Mouse (Mus musculus) erythroblast, embryonic 14.5 days (primary cell): ENCODE results near the gene Tmem260.

ENCODE experiments used
- GATA1 ChIP-seq: IDR thresholded peaks from 2 replicates; pipeline ENCODE4 v1.6.1; 2012; ENCODE audit warnings: low read length, inconsistent platforms, mixed read lengths
- TAL1 ChIP-seq: IDR thresholded peaks from 3 replicates; pipeline ENCODE4 v1.6.1; 2012; ENCODE audit warnings: low read length, inconsistent platforms, mixed read lengths

DNA sequence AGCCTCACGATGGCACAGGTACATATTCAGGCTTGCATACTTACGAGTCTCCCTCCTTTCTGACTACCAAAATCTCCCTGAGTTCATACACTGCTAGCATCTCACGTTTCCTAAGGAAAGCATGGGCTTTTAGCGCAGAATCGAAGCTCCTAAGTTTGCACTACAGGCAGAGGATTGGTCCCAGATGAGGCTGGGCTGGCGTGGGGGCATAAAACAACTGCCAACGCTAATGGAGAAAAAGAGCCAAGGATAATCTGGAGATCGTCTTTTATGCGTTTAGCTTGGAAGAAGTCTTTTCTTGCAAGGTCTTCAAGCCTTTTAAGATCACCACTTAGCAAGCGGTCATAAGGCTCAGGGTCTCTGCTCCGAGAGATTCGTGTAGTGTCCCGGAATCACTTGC, 39.8 kb upstream of the Tmem260 start:
- TF ChIP-seq GATA1 (no peak), TAL1 (no peak)
